Mouse (Mus musculus) heart, embryonic 12.5 days (tissue): ENCODE measurements around the gene 1700020D05Rik. TPM values are rescaled to one million over a fixed set of nuclear protein-coding genes. Genes with fewer than 3 reads are reported as not detected.
"Not testable (repeated sequence)": the region's sequence is repeated elsewhere in the genome, so short reads cannot be mapped to it uniquely, and the experiment has no call there.

Source experiments
- ATAC-seq: fragments of 200-750 bp; cut with Nextera tagmentation; 2 replicates; pipeline ENCODE4 v1.8.0; 2017; ENCODE audit warnings: moderate TSS enrichment, moderate library complexity; ENCODE audit not compliant: insufficient number of reproducible peaks, low FRiP score
- H3K27ac ChIP-seq: fragments of 300-500 bp; sonication (generic); 2 replicates; pipeline ENCODE4 v1.5.1; 2016; ENCODE audit warnings: mild to moderate bottlenecking, moderate library complexity; ENCODE audit not compliant: poor library complexity, severe bottlenecking
- H3K27me3 ChIP-seq: fragments of 300-500 bp; sonication (generic); replicated peaks from 2 replicates; pipeline ENCODE4 v1.6.1; 2016; ENCODE audit warnings: mild to moderate bottlenecking, moderate library complexity
- H3K36me3 ChIP-seq: fragments of 300-500 bp; sonication (generic); 2 replicates; pipeline ENCODE4 v1.6.1; 2016; ENCODE audit warnings: mild to moderate bottlenecking, moderate library complexity
- H3K4me1 ChIP-seq: fragments of 300-500 bp; sonication (generic); replicated peaks from 2 replicates; pipeline ENCODE4 v1.6.1; 2016; ENCODE audit warnings: mild to moderate bottlenecking
- H3K4me2 ChIP-seq: fragments of 300-500 bp; sonication (generic); 2 replicates; pipeline ENCODE4 v1.6.1; 2016; ENCODE audit warnings: mild to moderate bottlenecking, moderate library complexity
- H3K4me3 ChIP-seq: fragments of 300-500 bp; sonication (generic); 2 replicates; pipeline ENCODE4 v1.5.1; 2016; ENCODE audit warnings: mild to moderate bottlenecking
- H3K9ac ChIP-seq: fragments of 300-500 bp; sonication (generic); 2 replicates; pipeline ENCODE4 v1.6.1; 2016; ENCODE audit warnings: mild to moderate bottlenecking, moderate library complexity
- H3K9me3 ChIP-seq: fragments of 300-500 bp; sonication (generic); replicated peaks from 2 replicates; pipeline ENCODE4 v1.6.1; 2016; ENCODE audit warnings: mild to moderate bottlenecking, moderate library complexity
- WGBS: fragments of 180-500 bp; shearing (Covaris S2); methylation state at CpG from one replicate; pipeline ENCODE4 v1.1.7; 2016; 5-methylcytosine and 5-hydroxymethylcytosine counted together
- polyA plus RNA-seq: library from polyadenylated mRNA; unstranded; fragments of >200 nt; fragmentation: Nextera tagmentation; extraction: Ambion mirVana; gene quantifications from 2 replicates; pipeline ENCODE4 v1.2.1, GENCODE M21; 2016

Gene 1700020D05Rik
- polyA plus RNA-seq, 1 experiment from 2014 or later = 0.23 TPM

DNA sequence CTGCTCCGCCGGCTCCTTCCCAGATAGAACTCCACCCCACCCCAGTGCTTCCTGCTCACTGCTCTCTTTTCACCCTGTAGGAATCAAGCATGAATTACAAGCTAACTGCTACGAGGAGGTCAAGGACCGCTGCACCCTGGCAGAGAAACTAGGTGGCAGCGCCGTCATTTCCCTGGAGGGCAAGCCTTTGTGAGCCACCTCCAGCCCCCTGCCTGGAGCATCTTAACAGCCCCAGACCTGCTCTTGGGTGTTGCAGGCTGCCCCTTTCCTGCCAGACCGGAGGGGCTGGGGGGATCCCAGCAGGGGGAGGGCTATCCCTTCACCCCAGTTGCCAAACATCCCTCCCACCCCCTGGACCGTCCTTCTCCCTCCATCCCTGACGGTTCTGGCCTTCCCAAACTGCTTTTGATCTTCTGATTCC is 10.3 kb downstream of the 1700020D05Rik start:
- not testable (repeated sequence) for H3K4me3 ChIP-seq, H3K9ac ChIP-seq, H3K9me3 ChIP-seq, ATAC-seq, H3K27ac ChIP-seq, H3K4me2 ChIP-seq, H3K27me3 ChIP-seq
- H3K4me1 ChIP-seq = peaks cover 22% of the 10 kb centered on the region
- WGBS = 75% methylated on average over 9 of the region's 9 CpGs
- peaks cover 59% of the 10 kb centered on the region for H3K36me3 ChIP-seq

DNA sequence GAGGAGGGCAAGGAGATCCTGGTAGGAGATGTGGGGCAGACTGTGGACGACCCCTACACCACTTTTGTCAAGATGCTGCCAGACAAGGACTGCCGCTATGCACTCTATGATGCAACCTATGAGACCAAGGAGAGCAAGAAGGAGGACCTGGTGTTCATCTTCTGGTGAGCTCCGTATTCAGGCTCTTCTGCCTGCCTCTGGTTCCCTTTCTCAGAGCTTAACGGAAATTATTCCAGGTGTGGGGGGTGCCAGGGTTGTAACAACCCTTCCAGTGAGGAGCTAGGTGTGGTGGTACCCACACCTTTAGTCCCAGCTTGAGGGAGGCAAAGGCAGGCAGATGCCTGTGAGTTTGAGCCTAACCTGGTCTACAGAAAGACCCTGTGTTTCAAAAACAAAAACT is 10.9 kb downstream of the 1700020D05Rik start:
- peaks cover 22% of the 10 kb centered on the region for H3K4me1 ChIP-seq
- WGBS = 82% methylated on average over 4 of the region's 4 CpGs
- H3K4me2 ChIP-seq = peak overlapping the region; percentile 74

DNA sequence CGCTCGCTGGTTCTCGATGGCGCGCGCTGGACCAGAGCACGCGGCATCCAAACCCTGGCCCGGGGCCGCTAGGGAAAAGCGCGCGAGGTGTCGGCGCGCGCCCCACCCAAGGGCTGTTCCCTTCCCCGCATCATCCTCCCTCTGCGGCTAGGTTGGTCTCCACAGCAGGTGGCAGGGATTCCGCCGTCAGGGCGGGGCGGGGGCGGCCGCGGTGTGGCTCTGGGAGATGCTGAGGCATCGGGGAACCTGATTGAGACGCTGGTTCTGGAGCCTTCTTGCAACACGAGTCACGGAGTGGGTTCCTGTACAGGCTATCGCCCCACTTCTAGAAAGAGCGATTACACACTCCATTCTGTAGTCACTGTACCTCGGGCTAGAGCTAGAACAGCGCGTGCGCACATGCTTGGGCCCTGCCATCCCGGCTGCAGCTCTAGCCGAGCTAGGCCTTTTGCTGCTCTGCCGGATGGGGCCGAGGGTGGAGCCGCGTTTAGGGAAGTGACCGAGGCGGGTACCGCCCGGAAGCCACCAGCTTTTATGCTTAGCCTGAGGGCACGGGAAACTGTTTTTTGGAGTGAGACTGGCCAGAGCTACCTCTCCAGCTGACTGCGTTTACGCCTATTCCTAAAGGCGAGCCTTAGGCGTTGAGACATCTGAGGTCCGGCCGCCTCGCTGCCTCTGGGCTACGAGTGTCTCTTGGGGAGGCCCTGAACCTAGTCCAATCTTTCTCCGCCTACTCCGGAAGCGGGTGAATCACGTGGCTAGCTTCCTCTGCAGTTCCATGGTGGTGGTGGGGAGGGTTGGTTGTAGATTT is 12.5 kb downstream of the 1700020D05Rik start:
- Histone ChIP-seq H3K4me1 (peaks cover 36% of the 10 kb centered on the region), H3K9me3 (no peaks in the 10 kb centered on the region), H3K4me3 (peak overlapping the region; percentile 96), H3K4me2 (peak overlapping the region; percentile 74), H3K9ac (peak overlapping the region; percentile 98), H3K27ac (peak overlapping the region; percentile 100), H3K27me3 (no peaks in the 10 kb centered on the region), H3K36me3 (peaks cover 43% of the 10 kb centered on the region)
- peak; percentile 37 for ATAC-seq
- WGBS = under 1% methylated on average over 59 of the region's 59 CpGs

More for the DNA sequence above, 10.9 kb downstream of the 1700020D05Rik start:
- H3K27ac ChIP-seq = no peak overlapping the region
- H3K4me3 ChIP-seq = peak overlapping the region; percentile 15
- H3K27me3 ChIP-seq = no peaks in the 10 kb centered on the region
- no peak for ATAC-seq
- H3K36me3 ChIP-seq = peaks cover 54% of the 10 kb centered on the region
- H3K9me3 ChIP-seq = no peaks in the 10 kb centered on the region
- H3K9ac ChIP-seq = no peak overlapping the region; the same call in 1 of the 2 replicates

DNA sequence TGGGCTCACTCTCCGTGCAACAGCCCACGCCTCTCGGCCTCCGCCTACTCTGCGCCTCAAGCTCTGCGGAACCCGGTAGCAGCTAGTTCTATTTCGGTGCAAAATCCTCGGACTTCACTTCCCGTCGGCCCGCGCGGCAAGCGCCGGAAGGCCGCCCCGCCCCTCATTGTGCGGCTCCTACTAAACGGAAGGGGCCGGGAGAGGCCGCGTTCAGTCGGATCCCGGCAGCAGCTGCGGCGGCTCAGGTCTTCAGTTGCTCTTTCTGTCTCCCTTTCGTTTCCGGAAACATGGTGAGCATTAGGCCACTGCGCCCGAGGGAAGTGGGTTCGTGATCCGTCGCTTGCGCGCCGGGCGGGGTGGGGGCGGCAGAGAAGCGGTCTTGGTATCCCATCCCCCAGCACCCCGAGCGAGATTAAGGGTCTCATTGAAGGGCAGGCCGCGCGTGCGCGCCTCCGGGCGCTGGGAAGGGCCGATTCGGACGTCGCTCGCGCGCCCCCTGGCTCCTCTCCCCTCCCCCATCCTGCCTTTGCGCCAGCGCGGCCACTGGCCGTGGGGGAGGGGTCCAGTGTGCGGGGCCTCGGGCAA is 13.2 kb downstream of the 1700020D05Rik start, which contains the start of gene Cfl1:
Gene Cfl1 (plus strand): TSS at position 143 of the 585 bp plus-strand sequence.
- H3K27ac ChIP-seq = peak within 1 kb of the TSS; percentile 100
- no peaks in the 10 kb centered on the region for H3K9me3 ChIP-seq
- peak within 1 kb of the TSS; percentile 98 for H3K9ac ChIP-seq
- peak within 1 kb of the TSS; percentile 96 for H3K4me3 ChIP-seq
- H3K4me2 ChIP-seq = peak within 1 kb of the TSS; percentile 84
- H3K27me3 ChIP-seq = no peaks in the 10 kb centered on the region
- peaks cover 39% of the 10 kb centered on the region for H3K4me1 ChIP-seq
- peak; percentile 68 for ATAC-seq
- peaks cover 43% of the 10 kb centered on the region for H3K36me3 ChIP-seq
- WGBS = under 1% methylated on average over 62 of the region's 62 CpGs

DNA sequence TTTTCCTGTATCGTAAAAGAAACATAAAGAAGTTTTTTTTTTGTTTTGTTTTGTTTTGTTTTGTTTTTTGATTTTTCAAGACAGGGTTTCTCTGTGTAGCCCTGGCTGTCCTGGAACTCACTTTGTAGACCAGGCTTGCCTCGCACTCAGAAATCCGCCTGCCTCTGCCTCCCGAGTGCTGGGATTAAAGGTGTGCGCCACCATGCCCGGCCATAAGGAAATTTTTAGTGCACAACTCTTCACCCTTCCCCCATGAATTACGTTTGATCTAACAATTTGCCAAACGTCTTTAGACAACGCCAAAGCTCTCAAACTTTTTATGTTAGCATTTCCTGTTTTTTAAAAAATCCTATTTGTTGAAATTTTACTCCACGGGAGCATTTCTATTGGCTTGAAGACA is 13.9 kb downstream of the 1700020D05Rik start:
- not testable (repeated sequence) for H3K9ac ChIP-seq, H3K9me3 ChIP-seq, H3K4me2 ChIP-seq, H3K4me3 ChIP-seq, ATAC-seq, H3K27me3 ChIP-seq
- peaks cover 39% of the 10 kb centered on the region for H3K4me1 ChIP-seq
- WGBS = 52% methylated on average over 10 of the region's 10 CpGs
- peaks cover 45% of the 10 kb centered on the region for H3K36me3 ChIP-seq
- peak overlapping the region; percentile 100 for H3K27ac ChIP-seq

DNA sequence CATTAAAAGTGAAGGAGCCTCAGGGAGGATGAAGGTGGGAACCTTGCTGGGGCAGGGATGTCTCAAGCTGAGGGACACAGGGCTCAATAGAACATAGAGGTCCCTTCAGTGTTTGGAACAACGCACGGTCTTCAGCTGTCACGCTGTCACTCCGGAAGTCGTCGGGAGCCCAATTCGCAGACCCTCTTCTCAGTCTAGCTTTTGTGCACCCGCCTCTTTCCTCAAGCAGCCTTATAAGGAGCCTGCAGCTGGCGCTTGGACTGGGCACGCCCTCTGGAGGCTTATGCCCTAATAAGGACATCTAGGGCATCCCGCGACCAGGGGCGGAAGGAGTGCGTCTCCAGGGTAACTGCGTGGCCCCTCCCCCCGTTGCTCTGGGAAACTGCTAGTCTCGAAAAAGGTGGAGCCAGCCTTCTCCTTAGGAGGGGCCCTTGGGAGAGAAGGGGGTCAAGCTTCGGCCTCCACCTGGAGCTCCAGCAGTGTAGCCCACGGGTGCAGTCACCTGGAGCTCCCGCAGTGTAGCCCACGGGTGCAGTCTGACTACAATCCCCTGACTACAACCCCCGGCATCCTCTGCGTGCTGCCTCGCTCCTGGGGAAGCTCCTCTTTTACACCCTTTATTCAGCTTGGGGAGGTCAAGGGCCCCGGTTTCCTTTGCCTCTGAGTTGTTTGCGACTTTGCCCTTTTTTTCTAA is 14.6 kb downstream of the 1700020D05Rik start:
- H3K27ac ChIP-seq = peak overlapping the region; percentile 100
- peak; percentile 88 for ATAC-seq
- H3K9ac ChIP-seq = peak overlapping the region; percentile 67
- H3K9me3 ChIP-seq = no peaks in the 10 kb centered on the region
- H3K4me2 ChIP-seq = peak overlapping the region; percentile 84
- peaks cover 35% of the 10 kb centered on the region for H3K4me1 ChIP-seq
- H3K27me3 ChIP-seq = no peaks in the 10 kb centered on the region
- H3K36me3 ChIP-seq = peaks cover 45% of the 10 kb centered on the region
- peak overlapping the region; percentile 50 for H3K4me3 ChIP-seq
- WGBS = under 1% methylated on average over 26 of the region's 26 CpGs

DNA sequence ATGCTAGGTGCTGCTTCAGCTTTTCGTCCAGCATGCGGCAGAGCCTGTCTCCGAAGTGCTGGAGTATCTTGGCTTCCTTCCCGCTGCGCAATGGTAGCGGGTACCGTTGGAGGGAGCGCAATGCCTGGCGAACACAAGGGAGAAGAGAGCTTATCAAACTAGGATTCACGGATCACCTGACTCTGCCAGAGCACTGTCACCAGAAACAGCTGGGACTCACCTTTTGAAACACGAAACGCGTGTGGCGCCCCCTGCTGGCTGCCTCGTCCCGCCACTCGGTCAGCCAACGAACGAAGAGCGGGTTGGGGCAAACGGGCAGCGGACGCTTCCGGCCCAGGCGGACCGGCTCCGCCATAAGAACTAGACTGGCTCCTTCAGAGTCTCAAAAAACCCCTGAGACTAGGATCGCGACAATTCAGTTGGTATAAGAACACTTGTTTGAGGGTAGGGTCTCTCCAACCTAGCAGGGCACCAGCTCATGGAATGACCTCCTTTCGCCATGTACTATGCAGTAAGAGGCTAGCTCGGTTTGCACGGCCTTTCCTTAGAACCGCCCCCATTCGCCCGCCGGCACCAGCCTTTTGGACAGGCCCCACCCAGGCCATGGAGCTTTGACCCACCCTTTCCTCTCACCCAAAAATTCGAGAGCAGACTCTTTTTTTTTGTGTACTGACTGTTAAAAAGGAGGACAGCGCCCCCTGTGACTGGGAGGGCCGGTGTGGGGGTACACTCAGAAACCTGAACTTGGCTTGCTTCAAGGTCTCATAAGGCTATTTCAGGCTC is 15.6 kb downstream of the 1700020D05Rik start, which contains the start of gene Mus81:
Gene Mus81 (minus strand): TSS at position 635 of the 783 bp plus-strand sequence.
- Histone ChIP-seq H3K4me1 (peaks cover 29% of the 10 kb centered on the region), H3K4me3 (peak within 1 kb of the TSS; percentile 50), H3K27ac (peak within 1 kb of the TSS; percentile 100), H3K9me3 (no peaks in the 10 kb centered on the region), H3K27me3 (no peaks in the 10 kb centered on the region), H3K4me2 (peak within 1 kb of the TSS; percentile 84), H3K36me3 (peaks cover 45% of the 10 kb centered on the region), H3K9ac (peak within 1 kb of the TSS; percentile 79)
- under 1% methylated on average over 39 of the region's 39 CpGs for WGBS
- ATAC-seq = peak; percentile 78

DNA sequence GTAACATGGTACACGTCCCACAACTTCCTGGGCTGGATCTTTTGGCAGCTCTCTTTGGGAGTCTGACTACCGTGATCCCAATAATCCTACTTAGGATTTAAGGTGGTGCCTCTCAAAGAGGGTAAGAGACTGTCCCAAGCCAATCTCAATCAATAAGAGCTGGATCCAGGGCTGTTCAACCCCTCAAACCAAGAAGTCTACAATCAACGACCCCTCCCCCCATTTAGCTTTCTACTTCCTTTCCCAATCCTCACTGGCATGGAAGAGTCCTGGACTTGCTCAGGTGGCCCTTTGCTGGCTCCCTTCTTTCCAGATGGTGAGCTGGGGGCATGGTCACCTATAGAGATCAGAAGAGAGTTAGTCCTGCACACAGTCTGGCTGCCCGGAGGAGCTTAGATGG is 16.8 kb downstream of the 1700020D05Rik start:
- ATAC-seq = no peak
- Histone ChIP-seq H3K4me1 (peaks cover 17% of the 10 kb centered on the region), H3K36me3 (peaks cover 48% of the 10 kb centered on the region), H3K27me3 (no peaks in the 10 kb centered on the region), H3K27ac (no peak overlapping the region), H3K9me3 (no peaks in the 10 kb centered on the region), H3K4me2 (peak overlapping the region; percentile 84), H3K9ac (0 out of 2 replicates have a peak overlapping the region, but pooled peaks have one; percentile 32), H3K4me3 (peak overlapping the region; percentile 50; the same call in 1 of the 2 replicates)
- 85% methylated on average over 4 of the region's 4 CpGs for WGBS

DNA sequence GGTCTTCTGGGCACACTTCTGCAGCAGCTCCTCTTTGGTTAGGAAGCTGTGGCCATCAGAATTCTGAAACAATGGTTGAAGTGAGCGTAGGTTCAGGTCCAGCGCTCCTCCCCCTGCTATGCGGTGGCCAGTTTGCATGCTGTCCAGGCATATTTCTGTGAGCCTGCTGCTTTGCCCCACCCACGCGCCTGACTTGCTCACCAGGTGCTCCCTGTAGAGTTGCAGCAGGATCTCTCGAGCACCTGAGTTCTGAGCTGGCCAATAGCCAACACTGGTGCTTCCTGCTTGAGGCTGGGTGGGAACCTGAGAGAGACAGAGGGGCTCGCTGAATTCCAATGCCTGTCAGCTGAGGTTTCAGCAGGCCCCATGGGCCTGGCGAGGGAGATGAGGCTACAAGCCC is 17.3 kb downstream of the 1700020D05Rik start:
- no peak overlapping the region for H3K27ac ChIP-seq

DNA sequence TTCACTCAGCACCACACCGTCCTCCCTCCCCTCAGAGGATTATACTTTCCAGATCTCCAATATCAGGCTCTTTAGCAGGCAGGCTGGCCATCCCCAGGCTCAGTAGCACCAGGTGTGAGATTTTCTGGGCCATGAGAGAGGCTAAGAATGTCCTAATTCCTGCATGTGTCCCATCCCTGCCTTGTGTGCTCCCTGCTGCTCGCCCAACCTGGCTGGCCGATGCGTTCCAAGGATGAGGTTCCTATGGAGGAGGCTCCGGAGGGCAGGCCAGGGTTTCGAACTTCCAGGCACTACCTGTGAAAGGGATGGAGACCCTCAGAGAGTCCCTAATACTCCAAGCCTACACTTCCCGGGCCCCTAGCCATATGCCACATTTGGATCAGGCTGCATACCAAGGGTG is 17.8 kb downstream of the 1700020D05Rik start:
- Histone ChIP-seq H3K36me3 (peaks cover 58% of the 10 kb centered on the region), H3K27ac (no peak overlapping the region)
- ATAC-seq = no peak

More for the DNA sequence above, 17.3 kb downstream of the 1700020D05Rik start:
- Histone ChIP-seq H3K9me3 (no peaks in the 10 kb centered on the region), H3K9ac (no peak overlapping the region), H3K4me1 (peaks cover 17% of the 10 kb centered on the region), H3K4me2 (no peak overlapping the region), H3K27me3 (no peaks in the 10 kb centered on the region), H3K36me3 (peaks cover 53% of the 10 kb centered on the region), H3K4me3 (no peak overlapping the region)
- ATAC-seq = no peak
- 86% methylated on average over 8 of the region's 8 CpGs for WGBS

More for the DNA sequence above, 17.8 kb downstream of the 1700020D05Rik start:
- Histone ChIP-seq H3K9me3 (no peaks in the 10 kb centered on the region), H3K27me3 (no peaks in the 10 kb centered on the region), H3K4me2 (no peak overlapping the region), H3K4me3 (no peak overlapping the region), H3K9ac (0 out of 2 replicates have a peak overlapping the region, but pooled peaks have one; percentile 4), H3K4me1 (peaks cover 17% of the 10 kb centered on the region)
- WGBS = 91% methylated on average over 7 of the region's 7 CpGs
